Mouse (Mus musculus) myocyte (in vitro differentiated cells): Measurements from ENCODE around the gene Nipal1. TPM values are rescaled to one million over a fixed set of nuclear protein-coding genes. Genes with fewer than 3 reads are reported as not detected.

Experiments used
- H3K27me3 ChIP-seq: one replicate; pipeline ENCODE4 v1.6.1; 2011; ENCODE audit not compliant: control insufficient read depth, insufficient read depth, insufficient read length
- H3K36me3 ChIP-seq: one replicate; pipeline ENCODE4 v1.6.1; 2011; ENCODE audit not compliant: control insufficient read depth, insufficient read depth
- H3K4me2 ChIP-seq: one replicate; pipeline ENCODE4 v1.6.1; 2011; ENCODE audit warnings: low read depth, control low read depth
- H3K4me3 ChIP-seq: one replicate; pipeline ENCODE4 v1.5.1; 2011; ENCODE audit warnings: mild to moderate bottlenecking, control low read depth, moderate library complexity
- H3K79me2 ChIP-seq: one replicate; pipeline ENCODE4 v1.6.1; 2011; ENCODE audit not compliant: control insufficient read depth, insufficient read depth
- H3ac ChIP-seq: one replicate; pipeline ENCODE4 v1.6.1; 2011; ENCODE audit not compliant: control insufficient read depth, insufficient read length
- CEBPB ChIP-seq: IDR thresholded peaks from 2 replicates; pipeline ENCODE4 v1.6.1; 2011; ENCODE audit warnings: mild to moderate bottlenecking, moderate library complexity; ENCODE audit not compliant: poor library complexity, insufficient read depth, severe bottlenecking
- E2F4 ChIP-seq: IDR thresholded peaks from one replicate; pipeline ENCODE4 v1.6.1; 2011; ENCODE audit warnings: mild to moderate bottlenecking, control low read depth, moderate library complexity; ENCODE audit not compliant: insufficient read depth
- MAX ChIP-seq: IDR thresholded peaks from one replicate; pipeline ENCODE4 v1.6.1; 2011; ENCODE audit warnings: low read depth, mild to moderate bottlenecking, control low read depth
- MYOD1 ChIP-seq, 3 experiments: IDR thresholded peaks; one replicate each; pipeline ENCODE4 v1.6.1; 2011; ENCODE audit warnings: control low read depth in 2 of 3, low read depth in 2 of 3, mild to moderate bottlenecking in 2 of 3, moderate library complexity in 1 of 3; ENCODE audit not compliant: insufficient read length in 2 of 3, control insufficient read depth in 1 of 3
- MYOG ChIP-seq, 3 experiments: IDR thresholded peaks; one replicate each; pipeline ENCODE4 v1.6.1; 2011; ENCODE audit warnings: control low read depth in 2 of 3, low read depth in 2 of 3, mild to moderate bottlenecking in 2 of 3; ENCODE audit not compliant: insufficient read length in 2 of 3, control insufficient read depth in 1 of 3, insufficient read depth in 1 of 3
- POLR2A ChIP-seq: IDR thresholded peaks from one replicate; pipeline ENCODE4 v1.6.1; 2011; ENCODE audit warnings: low read depth, mild to moderate bottlenecking, control low read depth, moderate library complexity; ENCODE audit not compliant: insufficient read length
- POLR2AphosphoS2 ChIP-seq: IDR thresholded peaks from one replicate; pipeline ENCODE4 v1.6.1; 2011; ENCODE audit warnings: low read depth, control low read depth; ENCODE audit not compliant: insufficient read length
- REST ChIP-seq: IDR thresholded peaks from one replicate; pipeline ENCODE4 v1.6.1; 2011; ENCODE audit warnings: mild to moderate bottlenecking, control low read depth, moderate library complexity; ENCODE audit not compliant: insufficient read depth, insufficient read length
- SRF ChIP-seq: IDR thresholded peaks from one replicate; pipeline ENCODE4 v1.6.1; 2011; ENCODE audit warnings: low read depth; ENCODE audit not compliant: control insufficient read depth, insufficient read length
- TCF12 ChIP-seq: IDR thresholded peaks from one replicate; pipeline ENCODE4 v1.6.1; 2011; ENCODE audit warnings: mild to moderate bottlenecking, control low read depth; ENCODE audit not compliant: poor library complexity, insufficient read depth, severe bottlenecking
- TCF3 ChIP-seq: IDR thresholded peaks from one replicate; pipeline ENCODE4 v1.6.1; 2011; ENCODE audit warnings: low read depth, control low read depth; ENCODE audit not compliant: insufficient read length
- USF1 ChIP-seq: IDR thresholded peaks from one replicate; pipeline ENCODE4 v1.6.1; 2011; ENCODE audit warnings: low read depth, mild to moderate bottlenecking, control low read depth, moderate library complexity
- polyA plus RNA-seq: library from polyadenylated mRNA; unstranded; fragments of >200 nt; fragmentation: generic; extraction: Trizol; gene quantifications from one replicate; pipeline ENCODE4 v1.2.1, GENCODE M21; 2012; ENCODE audit warnings: missing spikeins

Gene Nipal1
- 0.07 TPM for polyA plus RNA-seq

- Histone ChIP-seq H3K27me3 (peaks cover 3% of the 10 kb centered on the region), H3ac (no peak within 1 kb of the TSS), H3K79me2 (no peaks in the 10 kb centered on the region), H3K4me3 (peak within 1 kb of the TSS; percentile 28), H3K4me2 (peak within 1 kb of the TSS; percentile 89), H3K36me3 (no peaks in the 10 kb centered on the region)
- TF ChIP-seq MYOD1 (IDR thresholded peaks at IDR 0.05; ENCODE audit: control insufficient read depth in 1 of 3, insufficient read length in 2 of 3, low read depth in 2 of 3) (peak in 1 of 3 experiments; percentile 7), CEBPB (no peak)
These were observed at the start of gene Nipal1 for GRCm38 (mm10) chr5:72647418-72647907. TSS of gene Nipal1 (plus strand) at chr5:72647795.

GRCm38 (mm10) chr5:72601006-72601405, 46.6 kb upstream of the Nipal1 start:
- no peaks in the 10 kb centered on the region for H3K27me3 ChIP-seq
- no peaks in the 10 kb centered on the region for H3K79me2 ChIP-seq
- no peak overlapping the region for H3ac ChIP-seq
- no peak overlapping the region for H3K4me3 ChIP-seq
- no peak overlapping the region for H3K4me2 ChIP-seq
- TF ChIP-seq MAX (no peak), USF1 (no peak), TCF12 (no peak), TCF3 (no peak), CEBPB (no peak), MYOD1 (IDR thresholded peaks at IDR 0.05; ENCODE audit: control insufficient read depth in 1 of 3, insufficient read length in 2 of 3, low read depth in 2 of 3) (no peak), POLR2AphosphoS2 (no peak), MYOG (IDR thresholded peaks at IDR 0.05; ENCODE audit: control insufficient read depth in 1 of 3, insufficient read depth in 1 of 3, insufficient read length in 2 of 3, low read depth in 2 of 3) (no peak), REST (no peak), SRF (no peak), POLR2A (no peak), E2F4 (no peak)
- H3K36me3 ChIP-seq, result no peaks in the 10 kb centered on the region

GRCm38 (mm10) chr5:72603138-72603537, 44.5 kb upstream of the Nipal1 start:
- Histone ChIP-seq H3K4me2 (no peak overlapping the region), H3ac (no peak overlapping the region), H3K27me3 (no peaks in the 10 kb centered on the region), H3K36me3 (no peaks in the 10 kb centered on the region), H3K79me2 (no peaks in the 10 kb centered on the region), H3K4me3 (no peak overlapping the region)
- TF ChIP-seq E2F4, result no peak
- TF ChIP-seq USF1, result no peak
- no peak for TF ChIP-seq MAX
- no peak for TF ChIP-seq TCF3
- TF ChIP-seq TCF12, result no peak
- no peak for TF ChIP-seq SRF
- TF ChIP-seq REST, result no peak
- no peak for TF ChIP-seq POLR2A
- no peak for TF ChIP-seq MYOG (IDR thresholded peaks at IDR 0.05; ENCODE audit: control insufficient read depth in 1 of 3, insufficient read depth in 1 of 3, insufficient read length in 2 of 3, low read depth in 2 of 3)
- no peak for TF ChIP-seq MYOD1 (IDR thresholded peaks at IDR 0.05; ENCODE audit: control insufficient read depth in 1 of 3, insufficient read length in 2 of 3, low read depth in 2 of 3)
- TF ChIP-seq CEBPB, result no peak
- TF ChIP-seq POLR2AphosphoS2, result no peak

GRCm38 (mm10) chr5:72617413-72617812, 30.2 kb upstream of the Nipal1 start:
- no peak overlapping the region for H3ac ChIP-seq
- TF ChIP-seq SRF (no peak), TCF3 (no peak), E2F4 (no peak), MYOD1 (IDR thresholded peaks at IDR 0.05; ENCODE audit: control insufficient read depth in 1 of 3, insufficient read length in 2 of 3, low read depth in 2 of 3) (no peak), POLR2AphosphoS2 (no peak), MYOG (IDR thresholded peaks at IDR 0.05; ENCODE audit: control insufficient read depth in 1 of 3, insufficient read depth in 1 of 3, insufficient read length in 2 of 3, low read depth in 2 of 3) (no peak), REST (no peak), POLR2A (no peak), CEBPB (no peak), MAX (no peak), USF1 (no peak), TCF12 (no peak)
- no peaks in the 10 kb centered on the region for H3K36me3 ChIP-seq
- H3K4me3 ChIP-seq, result no peak overlapping the region
- no peaks in the 10 kb centered on the region for H3K27me3 ChIP-seq
- no peak overlapping the region for H3K4me2 ChIP-seq
- H3K79me2 ChIP-seq, result no peaks in the 10 kb centered on the region

GRCm38 (mm10) chr5:72621022-72621421, 26.6 kb upstream of the Nipal1 start:
- H3K27me3 ChIP-seq, result no peaks in the 10 kb centered on the region
- H3K4me3 ChIP-seq, result no peak overlapping the region
- no peak overlapping the region for H3K4me2 ChIP-seq
- TF ChIP-seq TCF3 (no peak), E2F4 (no peak), TCF12 (no peak), CEBPB (no peak), REST (no peak), MYOG (IDR thresholded peaks at IDR 0.05; ENCODE audit: control insufficient read depth in 1 of 3, insufficient read depth in 1 of 3, insufficient read length in 2 of 3, low read depth in 2 of 3) (no peak), POLR2A (no peak), USF1 (no peak), POLR2AphosphoS2 (no peak), SRF (no peak), MYOD1 (IDR thresholded peaks at IDR 0.05; ENCODE audit: control insufficient read depth in 1 of 3, insufficient read length in 2 of 3, low read depth in 2 of 3) (no peak), MAX (no peak)
- no peaks in the 10 kb centered on the region for H3K36me3 ChIP-seq
- H3K79me2 ChIP-seq, result no peaks in the 10 kb centered on the region
- no peak overlapping the region for H3ac ChIP-seq
